Mouse (Mus musculus): ENCODE results near the gene Selenok.
A peak's percentile ranks its signal among the peaks of the same experiment; 100 is the strongest.

Selenok gene

DNA sequence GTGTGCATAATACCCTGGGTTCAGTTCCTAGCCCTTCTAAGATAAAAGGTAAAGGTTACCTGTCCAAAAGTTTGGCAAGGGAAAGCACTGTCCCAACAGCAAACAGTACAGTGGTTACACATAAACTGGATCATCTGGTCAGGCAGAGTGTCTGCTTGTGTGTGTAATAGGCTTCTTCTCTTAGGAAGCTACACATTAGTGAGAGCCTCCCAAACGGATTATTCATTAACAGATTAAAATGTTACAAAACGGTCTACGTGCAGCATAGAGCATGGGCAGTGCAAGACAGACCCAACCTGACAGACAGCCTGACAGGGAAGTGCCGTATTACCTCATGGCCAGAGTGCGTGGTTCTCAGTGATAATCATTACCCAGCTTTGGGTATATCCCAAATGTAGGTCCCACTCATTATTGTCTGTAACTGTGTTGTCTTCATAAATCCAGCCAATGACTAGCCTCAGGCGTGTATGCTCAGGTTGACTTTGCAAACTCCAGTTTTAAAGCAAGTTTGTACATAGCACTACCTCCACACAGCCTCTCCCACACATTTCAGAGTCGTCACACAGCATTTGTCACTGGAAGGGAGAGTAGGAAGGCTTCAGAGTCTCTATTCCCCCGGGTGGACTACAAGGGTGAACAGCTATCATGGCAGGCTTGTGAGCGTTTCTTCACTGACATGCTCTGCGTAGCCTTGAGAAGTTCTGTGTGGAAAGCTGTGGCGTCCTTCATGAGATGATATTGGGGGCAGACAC lies 28.1 kb downstream of the Selenok start:
- DNase-seq (ENCODE audit: low read depth, low spot score): no peak

DNA sequence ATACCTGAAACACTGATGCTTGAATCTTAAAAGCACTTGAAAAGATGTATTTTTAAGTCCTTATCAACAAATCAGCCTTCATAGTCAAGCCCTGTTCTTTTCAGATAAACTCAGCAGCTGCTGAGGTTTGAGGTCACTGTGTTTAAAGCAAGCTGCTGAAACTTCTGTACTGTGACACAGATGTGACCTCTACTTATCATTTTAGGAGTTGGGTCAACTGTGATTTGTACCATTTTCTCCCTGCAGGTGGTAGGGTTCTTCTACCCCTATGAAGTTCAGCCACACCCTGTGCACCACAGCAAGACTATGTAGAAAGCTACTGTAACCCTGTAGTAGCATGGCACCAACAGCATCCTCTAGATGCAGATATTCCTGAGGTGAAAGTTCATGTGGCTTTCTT lies 29.2 kb downstream of the Selenok start:
- no peak for DNase-seq (ENCODE audit: low read depth, low spot score)

DNA sequence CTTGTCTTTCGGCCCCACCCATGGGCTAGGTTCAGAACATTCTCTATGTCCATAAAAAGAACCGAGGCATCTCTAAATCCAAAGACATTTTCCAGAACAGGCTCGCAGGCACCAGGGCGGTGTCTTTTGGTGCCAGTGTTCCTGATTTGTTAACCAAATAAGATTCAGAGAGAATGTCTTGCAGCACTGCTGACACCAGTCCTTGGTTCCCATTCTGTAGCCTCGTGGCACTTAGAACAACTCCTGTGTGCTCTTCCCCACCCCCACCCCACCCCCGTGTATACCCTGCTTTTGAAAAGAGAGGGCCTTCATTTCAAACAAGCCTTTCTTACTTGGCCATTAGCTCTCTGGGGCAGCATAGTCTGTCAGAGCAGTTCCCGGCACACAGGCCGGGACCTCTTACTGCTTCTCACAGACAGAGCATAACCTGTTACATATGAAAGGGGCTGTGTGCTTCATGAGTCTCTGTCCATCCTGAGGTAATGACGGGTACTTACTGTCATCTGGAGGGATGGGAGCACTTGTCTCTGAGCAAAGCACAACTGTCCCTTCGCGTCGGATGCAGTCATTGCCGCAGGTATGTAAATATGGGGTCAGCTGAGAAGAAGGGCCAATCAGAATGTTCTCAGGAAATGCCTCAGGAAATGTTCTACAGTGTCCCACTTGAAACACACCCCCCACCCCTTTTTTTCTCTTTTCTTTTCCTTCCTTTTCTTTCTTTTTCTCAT lies 30.8 kb downstream of the Selenok start:
- peak; percentile 21 for DNase-seq (ENCODE audit: low read depth, low spot score)

DNA sequence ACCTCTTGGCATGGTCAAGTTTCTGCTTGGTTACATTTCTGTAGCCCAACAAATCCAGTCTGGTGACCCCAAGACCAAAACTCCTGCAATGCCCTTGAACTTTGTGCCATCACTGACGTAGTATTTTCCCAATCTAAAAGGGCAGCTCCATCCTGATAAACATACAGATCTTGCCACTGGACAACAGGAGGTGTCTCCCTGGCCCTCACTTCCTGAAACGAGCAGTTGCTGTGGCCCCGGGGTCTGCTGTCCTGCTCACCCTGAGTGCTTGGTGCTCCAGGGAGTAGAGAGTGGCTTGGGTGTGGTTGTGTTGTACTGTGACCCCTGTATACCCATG lies 31.3 kb downstream of the Selenok start:
- DNase-seq (ENCODE audit: low read depth, low spot score): no peak

DNA sequence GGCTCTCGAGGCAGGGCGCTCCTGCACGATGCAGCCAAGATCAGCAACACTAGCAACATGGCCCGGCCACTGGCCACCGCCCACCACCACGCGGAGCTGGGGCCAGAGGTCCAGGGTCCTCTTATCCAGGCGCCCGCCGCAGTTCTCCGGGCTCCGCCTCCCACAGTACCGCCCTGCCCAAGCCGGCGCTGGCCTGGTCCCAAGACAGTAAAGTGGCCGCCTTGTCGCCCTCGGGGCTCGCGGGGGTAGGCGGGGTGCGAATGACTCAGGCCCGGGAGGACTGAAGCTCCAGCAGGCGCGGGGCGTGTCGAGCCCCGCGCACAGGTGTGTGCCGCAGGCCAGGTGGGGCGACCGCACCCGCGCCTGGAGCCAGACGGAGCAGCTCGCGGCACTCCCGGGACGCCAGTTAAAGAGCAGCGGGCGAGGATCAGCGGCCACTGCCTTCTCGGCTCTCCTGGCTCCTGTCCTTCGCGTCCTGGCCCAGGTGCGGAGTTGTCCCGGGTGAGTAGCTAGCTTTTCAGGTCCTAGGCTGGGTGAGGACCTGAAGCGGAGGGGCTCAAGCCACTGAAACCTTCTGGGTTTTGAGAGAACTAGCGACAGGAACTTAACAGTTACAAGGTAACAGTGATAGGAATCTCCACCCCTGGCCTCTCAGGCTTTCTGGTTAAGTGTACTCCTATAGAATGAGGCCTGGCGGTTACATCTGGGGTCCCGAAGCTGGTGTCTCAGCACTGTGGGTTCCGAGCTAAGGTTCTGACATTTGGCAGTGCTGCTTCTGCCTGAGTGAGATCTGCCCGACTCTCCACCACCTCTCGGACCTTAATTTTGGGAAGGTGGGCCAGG lies 40.8 kb downstream of the Selenok start, which contains the start of the genes Il17rb and Chdh:
Gene Il17rb, minus strand, starts transcription at position 164 of the 843 bp plus-strand sequence.
Gene Chdh, plus strand, starts transcription at position 291 of the 843 bp plus-strand sequence.
- DNase-seq (ENCODE audit: low read depth, low spot score): no peak

DNA sequence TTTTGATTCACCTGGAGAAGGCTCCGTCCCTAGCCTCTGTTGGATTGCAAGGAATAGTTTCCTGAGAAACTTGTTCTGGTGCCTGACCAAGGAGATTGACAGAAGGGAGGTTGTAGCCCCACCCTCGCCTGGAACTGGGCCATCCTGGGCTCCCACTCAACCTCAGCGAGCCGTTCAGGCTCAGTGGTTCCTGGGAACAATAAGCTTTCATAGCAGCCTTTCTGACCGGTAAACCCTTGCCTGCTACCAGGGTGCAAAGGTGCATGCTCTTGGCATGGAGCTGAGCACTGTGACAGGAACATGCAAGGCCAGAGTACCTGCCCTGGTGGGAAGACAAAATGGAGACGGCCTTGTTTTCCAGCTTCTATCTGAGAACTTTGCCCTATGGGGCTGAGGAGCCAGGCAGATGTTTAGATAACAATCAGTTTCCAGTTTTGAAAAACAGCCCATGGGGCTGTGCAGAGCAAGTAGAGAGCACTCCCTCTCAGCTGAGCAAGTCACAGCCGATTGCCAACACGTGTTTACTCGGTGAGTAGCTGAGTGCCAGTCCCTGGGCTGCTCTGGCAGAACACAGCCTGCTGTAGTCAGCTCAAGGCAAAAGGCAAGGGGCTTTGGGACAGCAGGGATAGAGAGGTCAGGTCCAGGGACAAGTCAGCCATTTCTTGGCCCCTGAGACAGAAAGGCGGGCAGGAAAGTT lies 41.9 kb downstream of the Selenok start:
- DNase-seq (ENCODE audit: low read depth, low spot score): no peak

DNA sequence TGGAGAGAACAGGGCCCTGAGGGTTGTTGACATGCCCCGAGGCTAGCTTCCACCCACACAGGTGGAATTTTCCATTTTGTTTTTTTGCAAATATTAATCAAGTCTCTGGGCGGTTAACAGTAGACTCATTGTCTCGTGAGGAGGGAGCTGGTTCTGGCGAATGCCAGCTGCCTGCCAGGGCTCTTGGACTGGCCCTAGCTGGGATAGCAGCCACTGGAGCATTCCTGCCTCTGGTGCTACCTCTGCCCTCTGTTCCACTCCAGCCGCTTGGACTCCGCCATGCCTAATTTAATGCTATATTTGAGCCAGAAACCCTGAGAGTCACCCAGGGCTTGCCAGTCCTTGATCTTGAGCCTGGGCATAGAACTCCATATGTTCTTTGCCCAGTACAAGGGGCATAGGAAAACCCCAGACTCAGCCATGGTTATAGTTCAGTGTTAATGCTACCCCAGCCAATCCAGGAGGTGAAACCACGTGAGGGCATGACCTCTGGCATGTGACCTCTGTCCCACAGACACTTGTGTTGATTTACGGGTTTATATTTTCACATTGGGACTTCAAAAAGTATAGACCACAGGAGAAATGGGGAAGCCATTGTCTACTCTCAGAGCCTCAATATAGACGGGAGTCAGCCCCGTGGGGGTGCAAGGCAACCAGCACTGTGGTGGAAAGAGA lies 43.9 kb downstream of the Selenok start:
- no peak for DNase-seq (ENCODE audit: low read depth, low spot score)

DNA sequence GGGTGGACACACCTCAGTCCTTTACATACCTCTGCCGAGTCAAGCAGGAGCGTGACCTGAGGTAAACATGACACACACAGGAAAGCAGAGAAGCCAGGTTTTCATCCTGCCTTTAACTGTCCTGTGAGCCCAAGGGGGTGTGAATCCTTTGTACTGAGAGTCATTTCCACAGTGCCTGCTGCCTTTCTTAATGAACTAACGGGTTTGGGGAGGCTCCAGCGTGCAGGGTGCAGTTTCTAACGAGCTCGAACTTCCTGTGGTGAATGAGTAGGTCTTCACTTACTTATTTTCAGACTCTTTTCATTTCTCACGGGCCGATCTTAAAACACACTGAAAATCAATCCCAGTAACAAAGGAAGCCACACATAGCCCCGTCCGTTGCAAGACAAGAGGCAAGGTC lies 46.4 kb downstream of the Selenok start:
- DNase-seq (ENCODE audit: low read depth, low spot score): no peak

DNA sequence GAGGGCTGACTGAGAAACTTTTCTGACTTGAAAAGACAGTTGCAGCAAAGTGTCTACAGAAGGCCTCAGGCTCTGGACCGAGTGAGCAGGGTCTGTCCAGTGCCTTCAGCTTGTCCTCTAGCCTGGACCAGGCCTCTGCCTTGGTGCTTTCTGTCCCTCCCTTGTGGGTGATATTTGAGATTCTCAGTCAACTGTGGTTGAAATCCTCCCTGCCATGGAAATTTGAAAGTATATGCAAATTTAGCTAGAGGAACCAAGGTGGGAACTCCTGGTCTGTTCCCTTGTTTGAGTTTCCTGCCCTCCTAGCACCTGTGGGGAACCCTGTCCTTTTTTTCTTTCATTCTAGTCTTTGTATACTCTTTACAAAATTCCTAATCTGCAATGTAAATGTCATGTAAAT lies 46.9 kb downstream of the Selenok start:
- DNase-seq (ENCODE audit: low read depth, low spot score): no peak

DNA sequence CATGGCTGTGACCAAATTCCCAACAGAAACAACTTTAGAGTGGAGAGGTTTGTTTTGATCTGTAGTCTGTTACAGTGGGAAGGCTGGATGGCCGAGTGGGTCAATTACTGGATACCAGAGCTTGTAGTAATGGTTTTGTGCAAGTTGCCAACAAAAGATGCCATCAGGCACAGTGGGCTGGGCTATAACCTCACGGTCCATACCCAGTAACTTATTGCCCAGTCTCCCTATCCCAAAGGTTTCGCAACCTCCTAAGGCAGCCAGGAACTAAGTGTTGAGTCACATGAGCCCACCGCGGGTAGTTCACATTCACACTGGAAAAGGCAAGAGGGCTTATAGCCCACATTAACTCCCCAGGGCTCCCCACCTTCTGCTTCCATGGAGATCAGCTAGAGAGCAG lies 48.6 kb downstream of the Selenok start:
- no peak for DNase-seq (ENCODE audit: low read depth, low spot score)

DNA sequence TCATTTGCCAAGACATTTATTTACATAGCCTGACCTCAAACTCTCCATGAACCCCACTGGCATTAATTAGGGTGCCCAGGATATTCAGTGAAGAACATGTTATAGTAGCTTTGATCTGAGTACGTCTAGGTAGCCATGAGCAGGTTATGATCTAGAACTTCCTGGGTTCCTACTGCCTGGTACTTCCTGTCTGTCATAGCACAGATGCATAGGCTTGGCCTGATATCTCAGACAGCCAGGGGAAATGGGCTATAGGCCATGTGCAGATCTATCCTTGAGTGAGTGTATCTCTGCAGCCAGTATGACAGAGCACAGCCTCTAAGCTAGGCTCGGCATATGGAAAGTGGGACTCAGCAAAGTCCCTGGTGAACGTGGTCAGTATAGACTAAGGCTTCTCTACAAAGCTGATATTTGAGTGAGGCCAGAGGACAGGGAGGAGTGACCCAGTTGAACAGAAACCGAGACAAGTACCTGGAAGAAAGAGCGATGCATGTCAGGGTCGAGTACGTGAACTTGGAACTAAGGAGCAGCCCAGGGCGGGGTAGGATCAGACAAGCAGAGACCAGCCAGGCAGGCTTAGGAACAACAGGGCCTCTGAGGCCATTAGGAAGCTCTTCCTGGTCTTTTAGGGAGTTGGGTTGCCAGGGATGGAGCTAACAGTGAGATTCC lies 49.8 kb downstream of the Selenok start:
- DNase-seq (ENCODE audit: low read depth, low spot score): no peak

DNA sequence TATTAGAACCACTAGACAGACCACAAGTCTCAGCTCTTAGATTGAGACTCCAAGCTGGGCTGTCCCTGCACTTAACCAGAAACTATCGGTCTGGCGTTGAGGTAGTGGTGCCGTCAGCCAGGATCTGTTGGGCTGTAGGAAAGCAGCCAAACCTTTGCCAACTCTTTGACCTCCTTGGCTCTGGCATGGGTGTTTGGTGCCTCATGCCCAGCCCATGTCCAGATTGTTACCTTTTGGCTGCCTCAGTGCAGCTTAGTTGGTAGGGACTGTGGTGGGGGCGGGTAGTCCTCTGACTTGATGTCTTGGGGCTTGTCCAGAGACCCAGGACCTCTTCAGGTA lies 50.3 kb downstream of the Selenok start:
- DNase-seq (ENCODE audit: low read depth, low spot score): no peak

DNA sequence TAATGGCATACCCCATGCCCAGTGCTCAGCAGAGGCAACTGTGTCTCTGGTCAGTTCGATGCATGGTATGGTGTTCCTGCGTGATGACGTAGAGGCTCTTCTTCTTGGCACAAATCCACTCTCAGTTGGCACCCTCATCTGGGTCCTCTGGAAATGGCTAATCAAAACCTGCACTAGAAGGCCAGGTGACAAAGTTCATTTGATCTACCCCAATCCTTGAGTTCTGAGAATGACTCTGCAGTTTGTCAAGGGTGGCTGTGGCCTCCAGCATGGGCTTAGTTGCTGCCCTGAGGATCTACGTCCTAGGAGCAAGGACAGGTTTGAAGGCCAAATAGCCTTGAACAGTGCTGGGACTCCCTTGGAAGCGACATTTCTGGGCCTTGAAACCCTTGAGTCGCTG lies 50.7 kb downstream of the Selenok start:
- DNase-seq (ENCODE audit: low read depth, low spot score): no peak

DNA sequence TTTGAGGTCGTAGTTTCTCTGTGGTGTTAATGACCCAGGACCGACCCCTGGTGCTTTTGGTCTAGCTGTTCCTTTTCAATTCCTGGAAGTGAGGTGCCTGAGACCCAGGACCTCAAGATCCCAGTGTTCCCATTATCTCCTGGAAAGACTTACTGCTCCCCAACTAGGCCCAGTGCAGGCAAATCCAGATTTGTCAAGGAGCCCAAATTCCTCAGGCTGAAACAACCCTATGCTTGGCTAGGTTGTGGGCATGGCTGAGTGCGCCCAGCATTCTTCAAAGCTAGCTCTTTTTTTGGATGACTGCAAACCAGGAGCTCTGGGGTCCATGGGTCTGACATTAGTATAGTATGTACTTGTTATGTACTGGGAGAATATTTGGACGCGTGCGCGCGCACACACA lies 51.3 kb downstream of the Selenok start:
- DNase-seq (ENCODE audit: low read depth, low spot score): no peak

DNA sequence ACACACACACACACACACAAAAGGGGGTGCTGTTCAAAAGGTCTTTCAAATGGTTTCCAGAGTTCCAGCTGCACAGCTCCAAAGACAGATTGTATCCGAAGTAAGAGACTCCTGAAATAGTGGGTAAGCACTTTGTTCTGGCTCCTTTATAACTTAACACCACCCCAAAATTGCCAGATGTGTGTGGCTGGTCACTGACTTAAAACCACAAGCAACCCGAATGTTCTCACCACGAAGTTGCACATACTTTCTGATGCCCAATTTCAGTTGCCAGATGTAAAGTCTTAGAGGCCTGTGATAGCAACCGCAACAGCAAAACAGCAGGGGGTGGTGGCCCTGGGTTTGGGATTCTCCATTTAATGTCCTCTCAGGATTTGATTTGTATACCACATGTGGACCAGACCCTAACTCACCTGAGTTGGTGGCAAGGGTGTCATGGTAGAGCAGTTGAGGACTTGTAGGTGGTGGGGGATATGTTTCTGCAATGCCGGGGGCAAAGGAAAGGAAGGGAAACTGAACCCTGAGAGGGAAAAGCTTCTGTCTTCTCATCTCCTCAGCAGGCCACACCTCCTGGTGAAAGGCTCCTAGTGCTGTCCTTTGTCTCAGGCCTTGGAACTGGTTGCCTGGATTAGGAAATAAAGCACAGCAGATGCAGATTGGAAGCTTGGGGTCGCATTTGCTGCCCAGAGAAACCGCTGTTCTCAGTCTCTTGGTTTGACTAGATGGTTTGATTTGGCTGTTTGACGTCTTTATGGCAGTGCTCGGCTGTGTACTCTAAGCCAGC lies 51.9 kb downstream of the Selenok start:
- no peak for DNase-seq (ENCODE audit: low read depth, low spot score)

DNA sequence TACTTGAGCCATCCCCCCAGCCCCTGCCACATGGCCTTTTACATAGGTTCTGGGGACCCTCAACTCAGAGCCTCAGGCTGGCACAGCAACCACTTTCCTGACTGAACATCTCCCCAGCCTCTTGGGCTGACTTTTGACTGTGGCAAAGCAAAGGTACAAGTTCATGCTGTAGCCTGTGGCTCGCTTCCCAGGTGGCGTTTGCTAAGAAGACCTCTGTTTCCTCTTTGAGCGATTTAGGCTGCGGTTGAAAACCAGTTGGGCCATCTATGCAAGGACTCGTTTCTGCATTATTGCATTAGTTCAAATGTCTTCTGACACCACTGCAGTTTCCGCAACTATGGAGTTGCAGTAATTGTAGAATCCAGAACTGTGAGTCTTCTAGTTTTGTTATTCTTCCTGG lies 54.4 kb downstream of the Selenok start:
- no peak for DNase-seq (ENCODE audit: low read depth, low spot score)

DNA sequence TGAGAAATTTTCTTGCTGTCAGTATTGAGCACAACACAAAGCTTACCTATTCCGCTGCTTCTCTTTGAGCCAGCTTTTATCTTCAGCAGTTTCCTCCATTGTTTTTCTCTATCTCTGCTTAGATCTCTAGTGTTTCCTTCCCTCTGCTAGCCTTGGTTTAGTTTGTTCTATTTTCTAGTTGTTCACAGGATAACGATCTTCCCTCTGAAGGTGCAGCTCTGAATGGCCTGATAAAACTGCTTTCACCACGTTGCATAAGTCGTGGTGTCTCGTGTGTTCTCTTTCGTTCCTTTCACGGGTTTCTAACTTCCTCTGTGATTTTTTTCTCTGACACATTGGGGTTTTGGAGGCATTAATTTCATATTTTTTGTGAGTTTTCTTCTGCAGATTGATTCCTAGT lies 56.3 kb downstream of the Selenok start:
- no peak for DNase-seq (ENCODE audit: low read depth, low spot score)
